Mouse (Mus musculus): ENCODE measurements around the gene Ccdc185. TPM values are rescaled to one million over a fixed set of nuclear protein-coding genes. Genes with fewer than 3 reads are reported as not detected.

The Ccdc185 gene
- polyA plus RNA-seq (2017; shearing (Covaris generic)): not detected

DNA sequence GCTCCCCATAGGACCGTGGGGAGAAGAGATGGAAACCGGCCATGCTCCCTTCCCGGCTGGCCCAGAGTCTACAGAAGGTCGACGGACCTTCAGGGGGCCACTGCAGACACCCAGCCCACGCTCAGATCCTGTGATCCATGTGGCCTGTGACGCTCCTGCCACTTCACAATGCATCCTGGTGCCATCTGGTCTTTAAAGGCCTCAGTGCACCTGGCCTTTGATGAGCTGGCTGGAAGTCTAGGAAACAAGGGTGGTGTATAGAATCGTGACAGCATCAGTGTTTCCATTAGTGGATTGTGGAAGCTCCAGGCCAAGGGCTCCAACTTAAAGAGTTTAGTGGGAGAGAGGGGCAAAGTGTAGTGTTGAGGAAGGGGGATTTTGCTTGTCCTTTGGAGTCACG lies at the start of gene Ccdc185:
Gene Ccdc185 (minus strand): TSS at position 101 of the 400 bp plus-strand sequence.
- ATAC-seq: no peak

DNA sequence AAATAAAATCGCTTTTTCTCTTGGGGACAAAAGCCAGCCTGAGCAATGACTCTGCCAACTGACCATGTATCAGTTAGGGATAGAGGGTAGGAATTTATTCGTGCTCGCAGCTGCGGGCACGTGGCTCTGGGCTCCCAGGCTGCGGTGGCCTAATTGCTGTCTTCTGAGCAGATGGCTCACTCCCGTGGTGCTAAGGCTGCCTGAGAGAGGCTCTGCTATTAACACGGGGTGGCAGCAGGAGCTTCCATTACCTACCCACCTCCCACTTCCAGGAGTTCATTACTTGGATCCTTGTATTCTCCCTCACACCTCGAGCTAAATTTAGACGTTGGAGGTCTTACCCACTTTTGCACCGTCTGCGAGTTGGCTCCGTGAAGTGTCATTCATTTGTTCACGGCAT lies 48.1 kb upstream of the Ccdc185 start:
- ATAC-seq: no peak

DNA sequence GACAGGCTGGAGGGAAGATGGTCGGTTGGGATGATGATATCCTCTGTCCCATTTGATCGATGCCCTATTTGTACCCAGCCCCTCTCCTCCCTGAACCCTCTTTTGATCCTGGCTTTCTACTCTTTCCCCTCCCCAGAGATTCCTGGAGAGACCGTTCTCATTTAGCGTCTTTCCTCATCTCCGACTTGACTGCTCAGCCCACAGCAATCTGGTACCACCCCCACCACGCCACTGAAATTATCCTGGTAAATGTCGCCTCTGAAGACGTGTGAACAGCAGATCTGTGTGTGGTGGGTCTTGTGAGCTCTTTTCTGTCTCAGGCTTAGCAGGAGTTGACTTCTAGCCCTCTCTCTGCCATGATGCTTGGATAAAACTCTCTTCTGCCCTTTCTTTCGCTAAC lies 45.6 kb upstream of the Ccdc185 start:
- no peak for ATAC-seq

DNA sequence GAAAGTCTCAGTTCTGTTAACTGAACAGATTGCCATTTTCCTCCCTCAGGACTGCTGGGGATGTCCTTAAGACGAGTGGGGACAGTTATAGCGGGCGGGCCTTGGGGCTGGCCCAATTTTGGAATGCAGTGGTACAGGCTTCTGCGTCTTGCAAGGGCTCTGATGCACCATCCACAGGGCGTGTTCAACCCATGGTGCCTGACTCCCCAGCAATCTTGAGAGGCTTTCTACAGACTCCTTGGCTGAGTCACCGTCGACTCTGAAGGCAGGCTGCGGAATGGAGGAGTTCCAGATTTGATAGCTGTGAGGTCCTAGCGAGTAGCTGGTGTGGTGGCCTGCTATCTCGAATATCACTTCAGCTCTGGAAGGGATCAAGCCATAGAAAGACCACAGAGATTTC lies 45.2 kb upstream of the Ccdc185 start:
- ATAC-seq: no peak

DNA sequence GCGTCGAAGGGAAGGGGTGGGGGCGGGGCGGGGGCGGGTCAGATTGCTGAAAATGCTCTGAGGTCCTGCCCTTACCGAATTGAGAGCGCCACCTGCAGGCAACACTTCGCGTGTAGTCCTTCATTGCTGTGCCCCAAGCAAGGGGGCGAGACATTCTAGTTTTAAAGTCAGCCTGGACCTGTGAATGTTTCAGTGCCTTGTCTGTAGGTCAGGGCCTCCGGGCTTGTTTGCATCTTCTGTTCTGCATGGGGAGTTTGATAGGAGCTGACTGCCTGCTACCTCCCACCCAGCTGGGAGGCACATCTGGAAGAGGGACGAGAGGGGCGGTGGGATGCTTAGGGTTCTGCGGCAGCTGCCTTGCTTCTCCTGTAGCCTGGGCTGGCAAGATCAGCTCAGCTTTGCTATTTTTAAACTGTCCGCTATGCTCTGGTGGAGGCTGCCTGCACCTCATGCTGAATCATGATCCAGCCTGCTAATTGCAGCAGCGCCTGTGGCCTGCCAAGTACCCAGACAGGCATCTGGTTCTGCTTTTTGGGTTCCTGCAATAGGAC lies 43.6 kb upstream of the Ccdc185 start:
- no peak for ATAC-seq

DNA sequence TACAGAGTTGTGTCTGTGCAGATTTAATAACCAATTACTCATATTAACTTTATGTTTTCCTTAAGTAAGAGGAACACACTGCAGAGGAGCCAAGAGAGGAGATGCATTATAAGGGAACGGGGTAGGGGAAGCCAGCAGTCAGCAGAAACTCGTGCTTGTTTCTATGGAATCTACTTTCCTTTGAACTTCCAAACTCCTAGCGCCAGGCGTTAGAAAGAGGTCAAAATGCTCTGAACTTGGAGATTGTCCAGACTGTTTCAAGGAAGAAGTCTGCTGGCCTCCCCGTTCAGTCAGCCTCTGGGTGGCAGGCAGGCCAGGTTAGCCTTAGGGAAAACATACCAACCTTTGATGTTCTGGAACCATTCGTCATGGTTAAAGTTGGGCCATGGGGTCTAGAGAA lies 39.9 kb upstream of the Ccdc185 start:
- ATAC-seq: no peak

DNA sequence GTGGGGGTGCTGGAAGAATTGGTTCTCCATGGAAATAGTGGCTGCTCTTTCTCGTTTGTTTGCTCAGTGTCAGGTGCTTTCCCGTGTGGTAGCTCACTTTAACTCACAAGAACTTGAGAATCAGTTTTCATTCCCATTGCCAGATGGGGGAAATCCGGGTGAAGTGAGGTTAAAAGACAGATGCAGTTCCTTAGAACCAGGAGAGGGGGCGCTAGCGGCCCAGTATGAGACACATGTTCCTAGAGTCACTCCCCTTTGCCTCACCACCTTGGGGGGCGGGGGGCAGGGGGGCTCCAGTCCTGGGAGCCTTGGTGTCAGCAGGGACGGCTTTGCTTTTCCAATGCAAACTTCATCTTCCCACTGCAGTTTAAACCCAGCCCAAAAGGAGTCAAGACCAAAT lies 38.0 kb upstream of the Ccdc185 start:
- no peak for ATAC-seq

DNA sequence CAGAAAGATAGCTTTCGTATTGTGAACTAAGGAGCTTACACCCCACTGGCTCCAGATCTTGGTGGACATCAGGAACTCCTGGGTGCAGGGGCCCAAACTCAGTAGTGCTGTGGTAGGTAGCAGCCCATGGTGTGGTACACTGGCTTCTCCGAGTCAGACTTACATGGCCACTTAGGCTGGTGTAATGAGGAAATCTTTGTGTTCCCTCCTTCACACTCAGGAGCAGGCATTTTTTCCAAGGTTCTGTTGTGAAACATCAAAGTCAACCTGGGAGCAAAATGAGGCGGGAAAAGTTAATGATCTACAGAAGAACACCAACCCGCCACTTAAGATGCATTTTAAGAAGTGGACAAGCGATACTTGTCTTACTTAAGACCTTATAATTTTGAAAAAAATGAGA lies 36.5 kb upstream of the Ccdc185 start:
- ATAC-seq: no peak

DNA sequence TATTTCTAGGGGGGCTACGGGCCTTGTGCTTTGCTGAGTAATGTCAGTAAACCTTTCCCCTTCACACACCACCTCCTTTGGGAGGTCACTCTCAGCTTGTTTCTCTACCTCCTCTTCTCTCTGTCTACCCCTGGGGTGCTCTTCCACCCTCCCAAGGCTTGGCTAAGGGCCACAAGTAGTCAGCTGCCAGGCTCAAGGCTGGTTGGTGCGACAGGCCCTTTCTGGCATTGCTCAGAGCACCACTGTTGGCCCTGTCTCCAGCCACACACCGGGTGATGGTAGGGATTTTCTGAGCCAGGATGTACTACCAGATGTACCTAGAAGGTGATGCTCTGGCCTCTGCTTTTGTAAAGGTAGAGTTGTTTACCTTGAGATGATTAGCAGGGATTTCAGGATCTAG lies 35.8 kb upstream of the Ccdc185 start:
- ATAC-seq: no peak

DNA sequence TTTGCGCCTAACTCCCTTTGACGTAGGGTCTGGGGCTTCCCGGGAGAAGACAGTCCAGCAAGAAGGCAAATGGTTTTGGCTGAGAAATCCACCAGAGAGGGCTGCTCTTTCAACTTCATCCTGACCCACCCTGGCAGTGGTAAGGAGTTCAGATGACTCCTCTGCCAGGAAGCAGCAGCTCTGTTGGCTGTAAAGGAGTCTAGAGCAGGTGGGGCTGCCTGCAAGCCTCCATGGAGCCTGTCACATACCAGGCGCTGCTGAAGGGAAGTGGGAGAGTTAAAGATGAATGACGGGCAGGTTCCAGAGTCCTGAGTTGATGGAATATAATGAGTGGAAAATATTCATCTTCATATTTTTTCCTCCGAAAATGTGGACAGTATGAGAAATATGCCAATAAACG lies 34.8 kb upstream of the Ccdc185 start:
- ATAC-seq: no peak

DNA sequence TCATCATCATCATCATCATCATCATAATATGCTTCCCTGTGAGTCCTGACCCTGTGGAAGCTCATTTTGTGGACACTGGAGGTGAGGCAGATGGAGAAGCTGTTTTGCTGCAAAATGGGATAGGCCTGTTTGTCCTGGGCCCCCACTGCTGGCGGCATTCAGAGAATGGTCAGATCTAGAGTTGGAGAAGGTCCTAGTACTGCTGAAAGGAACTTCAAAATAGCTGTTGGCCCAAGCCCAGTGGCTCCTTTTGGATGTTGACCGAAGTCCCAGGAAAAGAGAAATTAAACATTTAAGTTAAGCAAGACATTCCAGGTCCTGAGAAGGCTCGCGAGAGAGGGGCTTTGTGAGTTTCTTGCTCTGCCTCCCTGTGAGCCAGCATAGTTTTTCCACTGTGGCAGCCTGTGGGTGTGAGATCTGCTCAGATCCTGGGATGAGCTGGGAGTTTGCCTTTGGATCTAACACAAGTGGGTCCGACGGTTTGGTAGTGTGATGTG lies 30.1 kb upstream of the Ccdc185 start:
- ATAC-seq: no peak

DNA sequence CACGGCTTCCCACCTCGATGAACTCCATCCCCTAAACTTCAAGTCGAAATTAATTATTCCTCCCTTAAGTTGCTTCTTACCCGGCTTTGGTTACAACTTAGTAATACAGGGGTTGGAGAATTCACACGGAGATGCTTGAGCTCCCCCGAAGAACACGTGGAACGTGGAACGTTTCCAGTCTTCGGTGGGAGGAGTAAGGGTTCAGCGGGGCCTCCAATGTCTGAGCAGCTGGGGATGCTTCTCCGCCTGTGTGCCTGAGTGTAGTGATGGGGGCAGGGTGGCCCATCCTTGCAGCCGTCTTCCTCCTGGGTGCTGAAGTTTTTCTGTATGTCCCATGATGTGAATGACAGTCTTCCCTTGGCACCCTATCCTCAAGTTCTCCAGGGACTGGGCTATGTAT lies 29.2 kb upstream of the Ccdc185 start:
- no peak for ATAC-seq

DNA sequence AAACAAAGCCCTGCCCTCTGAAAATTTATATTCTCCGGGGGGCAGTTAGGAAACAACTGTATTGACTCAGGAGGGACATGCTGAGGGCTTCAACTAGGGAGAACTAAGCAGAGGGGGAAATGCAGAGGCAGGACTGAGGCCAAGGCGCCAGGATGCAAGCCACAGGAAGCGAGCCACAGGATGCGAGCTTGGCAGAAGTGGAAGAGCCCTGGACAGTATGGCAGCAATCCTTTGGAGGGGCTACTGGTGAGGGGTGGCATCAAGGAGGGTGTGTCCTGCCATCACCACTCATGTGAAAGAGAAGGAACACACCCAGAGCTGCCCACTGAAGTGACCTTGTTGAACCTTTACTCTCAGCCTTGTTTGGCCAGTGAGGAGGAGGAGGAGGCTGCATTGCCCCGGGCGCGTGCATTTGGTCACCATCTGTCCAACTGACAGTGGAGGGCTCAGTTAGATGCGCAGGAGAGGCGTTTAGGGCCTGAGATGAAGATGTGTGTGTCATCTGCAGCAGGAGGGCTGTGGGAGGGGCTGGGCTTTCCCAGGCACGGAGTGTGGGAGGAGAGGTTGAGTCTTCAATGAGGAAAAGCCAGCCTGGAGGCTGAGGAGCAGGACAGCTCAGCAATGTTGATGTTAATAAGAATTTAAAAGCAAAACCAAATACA lies 27.9 kb upstream of the Ccdc185 start:
- ATAC-seq: no peak

DNA sequence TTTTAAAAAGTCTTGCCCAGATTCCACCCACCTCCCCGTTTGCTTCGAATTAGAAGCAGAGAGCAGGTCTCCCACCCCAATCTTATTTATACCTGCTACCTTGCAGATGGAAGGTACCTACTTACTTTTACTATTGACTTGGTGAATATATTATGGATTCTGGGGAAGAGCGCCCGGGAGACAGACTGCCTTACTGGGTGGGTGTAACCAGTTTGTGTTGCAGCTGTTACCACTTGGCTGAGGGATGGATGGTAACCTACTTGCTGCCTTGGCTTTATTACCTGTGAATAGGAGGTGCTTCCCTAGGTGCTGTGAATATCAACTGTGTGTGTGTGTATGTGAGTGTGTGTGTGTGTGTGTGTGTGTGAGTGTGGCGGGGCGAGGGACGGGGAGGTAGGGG lies 26.6 kb upstream of the Ccdc185 start:
- ATAC-seq: no peak

DNA sequence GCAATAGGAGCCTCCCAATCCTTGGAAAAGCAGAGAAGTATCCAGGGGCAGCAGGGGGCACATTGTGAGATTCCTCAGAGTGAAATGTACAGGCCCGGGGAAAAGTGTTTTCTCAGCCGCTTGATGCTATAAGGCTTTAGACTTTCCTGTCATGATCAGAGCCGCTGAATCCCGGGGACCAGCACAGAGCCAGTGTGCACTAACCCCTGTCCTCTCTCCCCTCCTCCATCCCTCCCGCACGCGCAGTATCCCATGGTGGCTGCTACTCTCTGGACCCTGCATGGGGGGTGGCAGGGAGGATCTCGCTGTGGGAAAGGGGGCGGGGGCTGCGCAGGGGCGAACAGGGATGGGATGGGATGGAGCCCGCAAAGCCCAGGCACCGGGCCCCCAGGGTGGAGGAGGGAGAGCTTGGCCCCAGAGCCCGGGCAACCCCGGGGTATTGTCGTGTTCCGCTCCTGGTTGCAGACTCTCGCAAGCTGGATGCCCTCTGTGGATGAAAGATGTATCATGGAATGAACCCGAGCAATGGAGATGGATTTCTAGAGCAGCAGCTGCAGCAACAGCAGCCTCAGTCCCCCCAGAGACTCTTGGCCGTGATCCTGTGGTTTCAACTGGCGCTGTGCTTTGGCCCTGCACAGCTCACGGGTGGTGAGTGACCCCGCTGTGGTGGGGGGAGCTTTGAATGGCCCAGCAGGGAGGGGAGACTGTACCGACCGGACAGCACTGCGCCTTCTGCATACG lies 15.7 kb upstream of the Ccdc185 start:
- no peak for ATAC-seq

DNA sequence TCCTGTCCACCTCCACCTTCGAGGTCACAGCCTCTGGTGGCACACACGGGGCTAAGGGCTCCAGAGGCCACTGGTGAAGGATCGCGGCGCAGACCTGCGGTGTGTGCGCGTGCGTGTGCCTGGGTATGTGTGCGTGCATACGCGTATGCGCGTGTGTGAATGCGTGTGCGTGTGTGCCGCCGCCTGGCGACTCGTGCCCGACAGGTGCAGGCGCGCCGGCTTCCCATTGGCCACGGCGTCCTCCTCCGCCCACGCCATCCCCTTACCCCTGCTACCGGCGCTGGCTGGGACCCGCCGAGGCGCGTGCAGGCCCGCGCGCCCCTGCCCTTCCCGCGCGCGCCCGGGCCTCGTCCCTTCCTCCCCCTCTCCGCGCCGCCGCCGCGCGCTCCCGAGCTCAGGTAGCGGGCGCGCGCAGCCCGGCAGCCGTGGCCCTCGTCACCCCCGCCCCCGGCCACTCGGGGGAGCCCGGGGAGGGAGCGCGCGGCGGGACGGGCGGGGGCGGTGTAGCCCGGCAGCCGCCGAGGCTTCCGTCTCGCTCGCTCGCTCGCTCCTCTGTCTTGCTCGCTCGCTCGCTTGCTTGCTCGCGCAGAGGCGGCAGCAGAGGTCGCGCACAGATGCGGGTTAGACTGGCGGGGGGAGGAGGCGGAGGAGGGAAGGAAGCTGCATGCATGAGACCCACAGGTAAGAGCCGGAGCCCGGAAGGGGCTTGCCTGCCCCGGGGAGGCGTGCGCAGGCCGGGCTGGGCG lies 14.9 kb upstream of the Ccdc185 start, which contains the start of gene Susd4:
Gene Susd4 (plus strand): TSS at position 145 of the 746 bp plus-strand sequence.
- peak; percentile 78 for ATAC-seq

DNA sequence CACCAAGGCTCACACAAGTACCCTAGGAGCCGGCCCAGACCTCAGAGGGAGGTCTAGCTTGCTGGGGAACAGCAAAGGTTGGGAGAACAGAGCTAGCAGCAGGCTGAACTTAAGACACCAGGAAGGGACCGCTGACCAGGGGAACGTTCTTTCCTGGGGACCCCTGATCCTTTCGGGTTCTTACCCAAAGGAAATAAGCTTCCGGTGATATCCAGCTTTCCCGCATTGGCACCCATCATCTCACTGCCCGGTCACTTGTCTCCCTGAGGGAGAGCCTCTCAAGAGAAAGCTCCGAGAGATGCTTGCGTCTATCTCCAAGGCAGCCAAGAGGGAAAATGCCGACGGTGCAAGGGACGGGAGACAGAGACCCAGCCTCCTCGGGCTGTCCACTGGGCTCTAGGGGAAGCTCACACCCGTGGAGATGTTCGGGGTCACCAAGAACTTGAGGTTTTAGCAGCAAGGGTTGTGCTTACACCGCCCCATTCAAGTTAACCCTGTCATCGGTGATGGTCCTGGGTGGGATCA lies 14.3 kb upstream of the Ccdc185 start:
- no peak for ATAC-seq

DNA sequence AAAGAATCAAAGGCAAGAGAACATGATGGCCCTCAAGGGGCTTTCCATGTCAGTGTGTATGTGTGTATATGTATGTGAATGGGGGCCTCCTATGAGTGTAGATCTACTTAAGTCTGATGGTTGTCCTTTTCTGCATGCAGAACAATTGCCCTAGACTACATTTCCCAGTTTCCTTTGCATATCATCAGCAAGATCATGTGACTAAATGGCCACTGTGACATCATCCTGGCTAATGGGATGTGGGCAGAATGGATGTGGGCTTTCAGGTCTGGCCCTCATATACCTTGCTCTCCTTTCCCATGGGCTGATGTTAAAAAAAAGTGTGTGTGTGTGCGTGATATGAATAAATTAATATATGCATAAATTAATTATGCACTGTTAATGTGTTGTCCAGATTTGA lies 9.8 kb upstream of the Ccdc185 start:
- no peak for ATAC-seq

DNA sequence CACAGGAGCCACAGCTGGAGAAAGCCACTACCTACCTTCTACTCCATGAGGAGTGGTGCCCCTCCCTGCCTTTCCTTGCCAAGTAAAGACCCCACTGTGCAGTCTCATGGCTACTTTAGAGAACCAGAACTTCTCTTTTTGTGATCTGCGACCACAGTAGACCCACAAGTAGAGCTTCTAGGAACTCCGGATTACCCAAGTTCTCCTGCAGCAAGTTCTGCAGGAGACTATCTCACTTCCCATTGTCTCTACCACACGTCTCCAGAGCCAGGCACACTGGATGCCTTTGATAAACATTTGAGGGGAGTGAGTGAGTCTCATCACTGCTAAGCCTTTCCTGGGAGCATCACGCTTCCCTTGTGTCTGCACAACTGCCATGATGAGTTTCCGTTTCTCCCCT lies 5.9 kb upstream of the Ccdc185 start:
- no peak for ATAC-seq

DNA sequence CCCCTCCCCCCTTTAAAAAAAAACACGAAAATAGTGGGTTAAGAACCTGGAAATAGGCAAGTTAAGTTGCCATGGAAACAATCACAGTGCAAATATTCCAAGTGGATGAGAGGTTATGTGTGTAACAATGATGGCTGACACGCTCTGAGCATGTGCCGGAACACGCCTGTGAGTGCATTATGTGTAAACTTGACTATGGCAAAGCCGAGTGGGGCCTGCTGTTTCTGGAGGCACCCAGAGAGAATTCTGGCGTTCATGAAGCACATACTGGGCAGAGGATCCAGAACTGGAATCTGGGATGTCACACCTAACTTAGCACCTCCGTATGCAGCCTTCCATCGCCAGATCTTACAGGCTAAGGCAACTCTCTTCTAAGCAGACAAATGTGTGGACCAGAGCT lies 4.7 kb upstream of the Ccdc185 start:
- no peak for ATAC-seq

DNA sequence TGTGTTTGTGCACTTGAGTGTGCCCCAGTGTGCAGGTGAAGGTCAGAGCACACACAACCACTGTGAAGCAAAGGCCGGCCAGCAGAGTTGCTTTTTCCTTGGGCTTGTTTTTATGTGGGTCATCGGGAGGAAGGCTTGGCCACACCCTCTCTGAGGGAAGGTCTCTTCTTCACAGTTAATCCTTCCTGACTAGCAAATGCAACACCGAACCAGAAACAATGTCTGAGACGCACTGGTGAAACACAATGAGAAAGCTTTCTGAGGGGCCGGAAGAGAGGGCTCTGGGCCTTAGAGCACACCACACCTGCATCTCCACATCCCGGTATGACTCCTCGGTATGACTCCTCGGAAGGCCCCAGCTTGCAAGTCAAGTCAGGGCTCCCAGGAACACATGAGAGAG lies 2.3 kb upstream of the Ccdc185 start:
- ATAC-seq: no peak

DNA sequence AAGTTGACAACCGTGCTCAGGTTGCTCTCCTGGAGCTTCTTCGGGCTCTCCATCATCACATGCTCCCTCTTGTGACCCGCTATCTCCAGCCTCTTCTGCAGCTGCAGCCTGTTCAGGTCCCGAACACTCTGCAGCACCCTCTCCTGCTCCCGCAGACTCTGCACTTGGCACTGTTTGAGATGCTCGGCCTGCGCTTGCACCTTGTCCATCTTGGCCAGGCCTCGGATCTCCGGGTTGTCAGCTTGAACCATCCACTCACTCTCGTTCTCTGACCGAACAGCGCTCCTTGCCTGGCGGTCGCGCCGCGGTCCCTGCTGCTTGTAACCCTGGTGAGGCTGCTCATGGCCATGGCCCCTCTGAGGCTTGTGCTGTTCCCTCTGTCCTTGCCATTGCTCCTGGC lies 1.1 kb downstream of the Ccdc185 start:
- ATAC-seq: no peak

DNA sequence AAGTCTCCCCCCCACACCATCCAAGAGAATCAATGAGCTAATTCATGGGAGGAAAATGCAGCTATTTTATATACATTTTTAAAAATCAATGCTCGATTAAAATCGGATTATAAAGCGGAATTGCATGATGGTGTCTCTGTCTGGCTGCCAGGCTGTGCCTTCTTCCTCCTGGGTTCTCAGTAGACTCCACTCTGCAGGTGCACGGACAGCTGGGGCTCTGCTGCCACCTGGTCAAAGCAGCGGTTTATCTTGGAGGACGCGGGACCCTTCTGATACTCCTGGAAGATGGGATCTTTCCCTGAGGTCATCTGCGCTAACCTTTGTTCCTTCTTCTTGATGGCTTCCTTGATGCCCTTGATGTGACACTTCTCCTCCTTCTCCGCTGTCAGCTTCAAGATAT lies 1.9 kb downstream of the Ccdc185 start:
- ATAC-seq: no peak
